Mouse (Mus musculus) bone marrow macrophage, adult 2 months (primary cell): Measurements from ENCODE around the gene Prkn. TPM values are rescaled to one million over a fixed set of nuclear protein-coding genes. Genes with fewer than 3 reads are reported as not detected.

Source experiments
- H3K27ac ChIP-seq: 2 replicates; pipeline ENCODE4 v1.5.1; 2012; ENCODE audit warnings: low read depth, low read length; ENCODE audit not compliant: insufficient read depth
- H3K4me1 ChIP-seq: 2 replicates; pipeline ENCODE4 v1.6.1; 2012; ENCODE audit warnings: low read length; ENCODE audit not compliant: control insufficient read depth, insufficient read depth
- H3K4me3 ChIP-seq: 2 replicates; pipeline ENCODE4 v1.5.1; 2012; ENCODE audit warnings: mild to moderate bottlenecking, low read length, moderate library complexity; ENCODE audit not compliant: insufficient read depth
- CTCF ChIP-seq: IDR thresholded peaks from 2 replicates; pipeline ENCODE4 v1.5.1; 2012; ENCODE audit warnings: low read depth, mild to moderate bottlenecking, low read length, moderate library complexity
- POLR2A ChIP-seq: IDR thresholded peaks from 2 replicates; pipeline ENCODE4 v1.6.1; 2012; ENCODE audit warnings: mild to moderate bottlenecking, low read depth, low read length, borderline replicate concordance
- polyA plus RNA-seq: library from polyadenylated mRNA; stranded (reverse); fragments of >200 nt; gene quantifications from 2 replicates; pipeline ENCODE4 v1.2.4, GENCODE M21; 2012; ENCODE audit not compliant: missing spikeins, insufficient read depth, insufficient read length

Prkn gene
- polyA plus RNA-seq, 1 experiment = 9.9 TPM

DNA sequence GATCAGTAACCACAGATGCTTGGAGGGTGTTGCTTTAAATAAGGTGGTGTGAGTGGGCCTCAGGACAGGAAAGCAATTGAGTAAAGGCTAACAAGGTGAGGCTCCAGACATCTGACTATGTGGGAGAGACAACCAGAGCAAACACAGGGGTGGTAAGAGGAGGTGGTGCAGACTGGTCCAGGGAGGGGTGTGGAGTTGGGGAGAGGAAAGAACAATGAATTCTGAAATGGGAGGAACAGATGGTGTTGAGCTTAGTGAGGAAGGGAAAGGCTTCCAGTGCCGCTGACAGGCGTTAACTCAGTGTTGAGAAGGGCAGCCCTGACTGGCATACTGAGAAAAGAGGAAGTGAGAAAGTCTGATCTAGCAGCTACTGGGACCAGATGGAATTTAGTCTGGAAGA is 267.7 kb downstream of the Prkn start:
- no peak overlapping the region for H3K4me3 ChIP-seq
- TF ChIP-seq CTCF (no peak), POLR2A (no peak)
- H3K4me1 ChIP-seq = peaks cover 12% of the 10 kb centered on the region

DNA sequence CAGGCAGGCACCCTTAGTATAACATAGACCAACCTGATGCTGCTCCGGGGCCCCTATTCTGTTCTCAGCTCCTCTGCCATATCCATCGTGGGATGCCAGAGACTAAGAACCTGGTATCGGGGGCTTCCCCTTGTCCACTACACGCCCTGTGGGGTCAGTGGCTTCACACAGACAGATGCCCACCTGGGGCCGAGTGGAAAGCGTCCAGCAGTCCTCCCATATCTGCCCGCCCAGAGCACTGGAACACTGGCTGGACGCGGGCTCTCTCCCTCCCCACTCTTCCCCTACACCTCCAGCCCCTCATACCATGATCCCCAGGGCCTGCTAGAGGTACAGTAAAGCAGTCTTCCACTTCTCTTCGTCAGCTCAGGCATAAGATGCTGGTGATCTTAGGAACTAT is 277.3 kb downstream of the Prkn start:
- H3K4me1 ChIP-seq = no peaks in the 10 kb centered on the region
- H3K4me3 ChIP-seq = no peak overlapping the region
- H3K27ac ChIP-seq = no peak overlapping the region
- TF ChIP-seq CTCF = no peak
- TF ChIP-seq POLR2A = no peak

More for the DNA sequence above, 267.7 kb downstream of the Prkn start:
- no peak overlapping the region for H3K27ac ChIP-seq

DNA sequence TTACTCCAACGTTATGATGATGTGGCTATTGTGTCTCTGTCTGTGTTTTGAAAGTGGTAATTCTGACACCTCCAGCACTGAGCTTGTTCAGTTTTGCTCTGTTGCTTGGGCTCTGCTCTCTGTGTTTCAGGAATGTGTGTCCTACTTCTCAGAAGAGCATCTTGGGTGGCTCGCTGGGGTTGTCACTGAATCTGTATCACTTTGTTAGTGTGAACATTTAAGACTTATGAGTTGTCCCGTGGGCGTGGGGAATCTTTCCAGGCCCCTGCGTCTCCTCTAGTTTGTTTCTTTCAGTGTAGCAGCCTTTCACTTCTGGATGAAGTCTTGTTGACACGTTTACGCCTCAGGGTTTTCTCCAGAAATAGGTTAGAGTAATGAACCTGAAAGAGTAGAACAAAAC is 283.9 kb downstream of the Prkn start:
- no peak for TF ChIP-seq POLR2A

DNA sequence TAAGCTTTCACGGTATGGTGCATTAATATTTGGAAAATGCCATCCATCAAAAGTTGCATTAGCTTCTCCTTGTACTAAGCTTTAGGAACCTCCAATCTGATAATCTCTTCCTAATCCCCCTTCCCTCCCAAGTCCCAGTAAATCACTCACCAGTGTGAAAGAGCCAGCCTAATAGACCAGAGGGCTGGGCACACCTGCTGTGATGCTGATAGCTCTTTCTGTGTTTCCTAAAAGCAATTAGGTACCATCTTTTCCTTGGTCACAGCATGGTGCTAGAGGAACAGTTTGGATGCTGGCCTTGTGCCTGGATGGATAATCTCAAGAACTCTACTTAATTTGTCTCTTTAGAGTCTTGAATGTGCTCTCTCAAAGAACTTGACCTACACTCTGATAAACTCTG is 287.0 kb downstream of the Prkn start:
- Histone ChIP-seq H3K27ac (no peak overlapping the region), H3K4me1 (no peaks in the 10 kb centered on the region; the same call in 1 of the 2 replicates), H3K4me3 (no peak overlapping the region)
- TF ChIP-seq CTCF = no peak
- TF ChIP-seq POLR2A = no peak

More for the DNA sequence above, 283.9 kb downstream of the Prkn start:
- H3K27ac ChIP-seq = no peak overlapping the region
- H3K4me1 ChIP-seq = no peaks in the 10 kb centered on the region
- H3K4me3 ChIP-seq = no peak overlapping the region

DNA sequence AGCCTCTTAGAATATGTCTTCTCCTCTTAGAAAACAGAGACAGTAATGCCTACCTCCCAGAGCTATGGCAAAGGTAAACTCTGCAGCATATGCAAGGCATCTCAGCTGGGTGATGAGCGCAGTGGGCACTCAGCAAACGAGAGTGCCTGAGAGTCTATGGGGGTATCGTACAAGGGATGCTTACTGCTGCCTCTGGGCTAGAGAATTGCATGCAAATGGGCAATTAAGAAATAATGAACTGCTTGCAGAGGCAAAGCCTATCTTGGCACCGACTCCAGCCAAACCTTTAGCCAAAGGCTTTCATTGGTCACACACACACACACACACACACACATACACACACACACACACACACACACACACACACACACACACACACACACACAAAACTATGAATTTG is 290.7 kb downstream of the Prkn start:
- H3K4me1 ChIP-seq = no peaks in the 10 kb centered on the region; the same call in 1 of the 2 replicates
- no peak overlapping the region for H3K4me3 ChIP-seq
- TF ChIP-seq POLR2A (no peak), CTCF (no peak)
- H3K27ac ChIP-seq = no peak overlapping the region

DNA sequence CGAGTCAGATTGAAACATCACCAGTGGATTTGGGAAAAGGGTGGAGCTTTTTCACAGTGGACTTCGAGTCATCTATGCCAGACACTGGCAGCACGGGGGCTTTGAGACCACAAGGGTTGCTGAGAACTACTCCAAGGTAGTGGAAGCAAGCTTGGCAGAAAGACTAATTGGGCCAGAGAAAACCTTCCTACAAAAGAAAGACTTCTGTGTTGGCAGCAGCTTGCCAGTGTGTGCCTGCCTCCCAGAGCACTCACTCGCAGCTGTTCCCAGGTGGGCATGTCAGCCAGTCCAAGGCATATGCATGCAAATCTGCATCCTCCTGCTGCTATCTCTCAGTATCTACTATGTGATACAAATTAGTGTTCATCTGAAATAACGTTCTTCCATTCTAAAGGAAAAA is 302.1 kb downstream of the Prkn start:
- Histone ChIP-seq H3K27ac (no peak overlapping the region), H3K4me3 (no peak overlapping the region), H3K4me1 (no peaks in the 10 kb centered on the region)
- TF ChIP-seq CTCF (no peak), POLR2A (no peak)

DNA sequence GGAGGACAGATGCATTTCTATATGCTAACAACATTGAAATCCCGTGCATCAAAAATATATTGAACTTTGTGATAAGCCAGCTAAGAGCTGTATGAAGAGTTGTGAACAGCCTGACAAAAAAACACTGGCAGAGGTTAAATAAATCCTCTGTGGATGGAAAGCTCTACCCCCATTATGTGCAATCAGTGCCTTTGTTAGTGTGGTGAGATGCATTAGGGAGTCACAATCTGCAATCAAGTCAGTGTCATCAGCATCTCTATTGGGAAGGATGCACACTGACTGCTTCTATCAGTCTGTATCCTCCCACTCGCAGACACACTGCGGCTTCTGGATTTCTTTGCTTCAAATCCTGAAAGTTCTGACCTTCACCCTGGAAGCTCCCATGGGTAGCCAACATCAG is 315.9 kb downstream of the Prkn start:
- Histone ChIP-seq H3K27ac (no peak overlapping the region), H3K4me1 (no peaks in the 10 kb centered on the region), H3K4me3 (no peak overlapping the region)
- TF ChIP-seq CTCF (no peak), POLR2A (no peak)

DNA sequence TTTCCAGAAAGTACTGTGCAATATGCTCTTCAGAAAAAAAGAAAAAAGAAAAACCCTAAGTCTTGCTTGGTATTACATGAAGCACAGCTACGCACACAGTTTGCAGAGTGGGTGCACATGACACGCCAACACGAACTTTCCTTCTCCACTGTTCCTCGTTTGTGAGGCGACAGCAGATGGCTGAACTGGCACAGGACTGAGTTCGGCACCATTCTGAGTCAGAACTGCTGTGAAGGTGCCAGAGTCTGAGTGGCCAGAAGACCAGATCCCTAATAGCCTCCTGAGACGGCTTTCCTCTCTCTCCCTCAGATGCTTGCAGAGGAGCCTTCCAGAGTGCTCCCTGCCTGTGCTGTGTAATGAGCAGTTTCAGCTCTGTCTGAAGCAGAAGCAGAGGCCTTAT is 317.4 kb downstream of the Prkn start:
- TF ChIP-seq CTCF = no peak
- no peak for TF ChIP-seq POLR2A
- Histone ChIP-seq H3K27ac (no peak overlapping the region), H3K4me3 (no peak overlapping the region), H3K4me1 (no peaks in the 10 kb centered on the region)

DNA sequence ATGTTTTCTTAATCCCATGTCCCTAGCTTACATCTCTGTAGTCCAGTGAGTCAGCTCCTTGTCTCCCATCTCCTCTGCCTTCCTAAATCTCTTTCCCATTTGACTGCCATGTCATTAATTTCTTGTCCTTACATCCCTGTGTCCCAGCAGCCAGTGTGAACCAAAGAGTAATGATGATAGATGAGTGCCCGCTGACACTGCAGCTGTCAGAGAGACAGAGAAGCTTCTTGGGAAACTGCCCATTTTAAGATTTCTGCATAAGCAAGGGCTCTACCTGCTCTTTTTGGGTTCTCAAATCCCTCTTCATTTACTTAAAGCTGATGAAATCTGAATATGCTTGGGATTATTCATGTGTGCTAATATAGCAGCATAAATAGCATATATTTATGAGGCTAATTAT is 321.3 kb downstream of the Prkn start:
- H3K4me3 ChIP-seq = no peak overlapping the region
- no peaks in the 10 kb centered on the region for H3K4me1 ChIP-seq
- no peak for TF ChIP-seq POLR2A
- TF ChIP-seq CTCF = no peak
- no peak overlapping the region for H3K27ac ChIP-seq

DNA sequence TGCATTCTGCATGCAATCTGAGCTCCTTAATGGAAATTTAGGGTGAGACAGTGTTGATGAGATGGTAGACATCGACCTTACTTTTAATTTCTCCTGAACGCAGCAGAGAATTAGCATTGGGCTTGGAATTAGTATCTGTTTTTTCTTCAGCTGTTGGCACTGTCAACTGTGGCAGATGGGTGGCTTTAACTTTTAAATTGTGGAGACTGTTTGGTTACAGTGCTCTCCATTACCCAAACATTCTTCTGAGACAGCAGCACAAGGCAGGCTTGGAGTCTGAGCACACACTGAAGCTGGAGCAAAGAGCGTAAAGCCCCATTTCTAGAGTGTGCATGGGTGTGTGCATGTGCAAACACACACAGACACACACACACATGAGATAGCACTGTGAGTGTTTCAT is 322.6 kb downstream of the Prkn start:
- no peak overlapping the region for H3K27ac ChIP-seq
- no peak overlapping the region for H3K4me3 ChIP-seq
- H3K4me1 ChIP-seq = no peaks in the 10 kb centered on the region
- TF ChIP-seq CTCF (no peak), POLR2A (no peak)

DNA sequence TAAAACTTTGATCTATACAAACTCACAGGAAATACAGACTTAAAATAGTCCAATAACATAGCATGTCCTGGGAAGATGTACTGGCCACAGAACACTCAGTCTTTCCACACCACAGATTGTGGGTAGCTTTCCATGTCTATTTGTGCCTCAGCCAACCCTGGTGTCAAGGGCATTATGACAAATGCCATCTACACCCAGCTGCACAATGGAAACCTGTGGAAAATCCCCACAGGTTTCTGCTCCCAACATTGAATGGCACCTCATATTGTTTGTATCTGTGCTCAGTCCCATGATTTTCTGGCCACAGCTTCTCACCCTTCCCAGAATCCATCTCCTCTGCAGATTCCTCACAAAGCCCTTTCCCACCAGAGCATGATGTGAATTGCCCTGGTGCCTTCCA is 347.2 kb downstream of the Prkn start:
- H3K4me3 ChIP-seq = no peak overlapping the region
- TF ChIP-seq CTCF (no peak), POLR2A (no peak)
- no peak overlapping the region for H3K27ac ChIP-seq
- no peaks in the 10 kb centered on the region for H3K4me1 ChIP-seq

DNA sequence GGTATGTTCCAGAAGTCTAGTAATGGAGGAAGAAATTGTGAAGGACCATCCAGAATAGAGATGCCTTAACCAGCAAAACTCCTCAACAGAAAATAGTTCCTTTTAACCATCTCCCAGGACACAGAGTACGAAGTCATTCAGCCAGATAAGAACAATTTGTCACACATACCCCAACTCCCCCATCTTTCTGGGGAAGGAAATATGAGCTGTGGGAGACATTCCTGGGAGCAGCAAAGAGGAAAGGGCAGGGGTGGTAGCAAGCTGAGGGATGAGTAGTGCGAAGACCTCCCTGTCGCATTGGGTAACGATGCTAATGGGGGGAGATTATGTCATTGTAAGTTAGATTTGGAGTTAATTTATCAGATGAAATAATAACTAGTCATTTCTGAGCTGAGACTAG is 348.3 kb downstream of the Prkn start:
- Histone ChIP-seq H3K27ac (no peak overlapping the region), H3K4me3 (no peak overlapping the region), H3K4me1 (no peaks in the 10 kb centered on the region)
- TF ChIP-seq POLR2A = no peak
- no peak for TF ChIP-seq CTCF
